Mouse (Mus musculus): Measurements from ENCODE around the gene Smcr8. TPM values are rescaled to one million over a fixed set of nuclear protein-coding genes. Genes with fewer than 3 reads are reported as not detected.
A peak's percentile ranks its signal among the peaks of the same experiment; 100 is the strongest.

Smcr8 gene
- polyA plus RNA-seq, 1 experiment from 2014 or later: 9.8 TPM

GRCm38 (mm10) chr11:60766969-60767368 lies 10.4 kb upstream of the Smcr8 start:
- H3K4me3 ChIP-seq: no peak overlapping the region
- H3K4me1 ChIP-seq: no peaks in the 10 kb centered on the region
- 87% methylated on average over 4 of the region's 4 CpGs for WGBS
- H3K36me3 ChIP-seq: peaks cover 9% of the 10 kb centered on the region; the same call in 1 of the 2 replicates
- no peaks in the 10 kb centered on the region for H3K9me3 ChIP-seq (replicated peaks)
- H3K9ac ChIP-seq: no peak overlapping the region
- no peak overlapping the region for H3K4me2 ChIP-seq (replicated peaks)
- ATAC-seq (ENCODE audit: low FRiP score): no peak
- no peaks in the 10 kb centered on the region for H3K27me3 ChIP-seq
- no peak overlapping the region for H3K27ac ChIP-seq

- no peak overlapping the region for H3K27ac ChIP-seq
- no peaks in the 10 kb centered on the region for H3K27me3 ChIP-seq
- ATAC-seq (ENCODE audit: low FRiP score): no peak
- no peak overlapping the region for H3K4me3 ChIP-seq
- 87% methylated on average over 2 of the region's 2 CpGs for WGBS
- no peak overlapping the region for H3K9ac ChIP-seq
- 0 out of 2 replicates have a peak, but pooled peaks cover 4% of the 10 kb centered on the region for H3K36me3 ChIP-seq
- no peaks in the 10 kb centered on the region for H3K9me3 ChIP-seq (replicated peaks)
- H3K4me1 ChIP-seq: no peaks in the 10 kb centered on the region
- no peak overlapping the region for H3K4me2 ChIP-seq (replicated peaks)
These were observed 8.0 kb upstream of the Smcr8 start for GRCm38 (mm10) chr11:60769322-60769721.

- ATAC-seq (ENCODE audit: low FRiP score): no peak
These were observed 6.5 kb upstream of the Smcr8 start for GRCm38 (mm10) chr11:60770776-60771175.

GRCm38 (mm10) chr11:60772161-60772560 lies 5.2 kb upstream of the Smcr8 start:
- no peak overlapping the region for H3K4me2 ChIP-seq (replicated peaks)
- H3K36me3 ChIP-seq: no peaks in the 10 kb centered on the region
- H3K4me1 ChIP-seq: peaks cover 18% of the 10 kb centered on the region
- H3K27ac ChIP-seq: no peak overlapping the region
- no peaks in the 10 kb centered on the region for H3K27me3 ChIP-seq
- ATAC-seq (ENCODE audit: low FRiP score): no peak
- 87% methylated on average over 4 of the region's 4 CpGs for WGBS
- H3K9me3 ChIP-seq (replicated peaks): no peaks in the 10 kb centered on the region
- H3K4me3 ChIP-seq: no peak overlapping the region
- no peak overlapping the region for H3K9ac ChIP-seq

More at GRCm38 (mm10) chr11:60770776-60771175, 6.5 kb upstream of the Smcr8 start:
- no peaks in the 10 kb centered on the region for H3K9me3 ChIP-seq (replicated peaks)
- H3K4me1 ChIP-seq: peaks cover 11% of the 10 kb centered on the region
- no peak overlapping the region for H3K9ac ChIP-seq
- WGBS: 82% methylated on average over 3 of the region's 3 CpGs
- H3K4me2 ChIP-seq (replicated peaks): no peak overlapping the region
- no peaks in the 10 kb centered on the region for H3K27me3 ChIP-seq
- no peak overlapping the region for H3K4me3 ChIP-seq
- H3K27ac ChIP-seq: no peak overlapping the region
- H3K36me3 ChIP-seq: no peaks in the 10 kb centered on the region

GRCm38 (mm10) chr11:60774158-60774689 lies 3.1 kb upstream of the Smcr8 start:
- Histone ChIP-seq H3K27ac (no peak overlapping the region), H3K9me3 (replicated peaks) (no peaks in the 10 kb centered on the region), H3K4me1 (peaks cover 32% of the 10 kb centered on the region), H3K4me3 (no peak overlapping the region), H3K27me3 (no peaks in the 10 kb centered on the region), H3K9ac (no peak overlapping the region), H3K36me3 (peaks cover 4% of the 10 kb centered on the region), H3K4me2 (replicated peaks) (no peak overlapping the region)
- 88% methylated on average over 3 of the region's 3 CpGs for WGBS
- ATAC-seq (ENCODE audit: low FRiP score): no peak

- 81% methylated on average over 1 of the region's 1 CpGs for WGBS
These were observed 2.5 kb upstream of the Smcr8 start for GRCm38 (mm10) chr11:60774841-60775240.

GRCm38 (mm10) chr11:60775578-60775977 lies 1.7 kb upstream of the Smcr8 start:
- peaks cover 16% of the 10 kb centered on the region for H3K36me3 ChIP-seq
- peaks cover 46% of the 10 kb centered on the region for H3K4me1 ChIP-seq
- peak overlapping the region; percentile 75 for H3K9ac ChIP-seq
- peak overlapping the region; percentile 79 for H3K4me2 ChIP-seq (replicated peaks)
- H3K27me3 ChIP-seq: no peaks in the 10 kb centered on the region
- ATAC-seq (ENCODE audit: low FRiP score): no peak
- no peaks in the 10 kb centered on the region for H3K9me3 ChIP-seq (replicated peaks)
- no peak overlapping the region for H3K27ac ChIP-seq
- peak overlapping the region; percentile 81; the same call in 1 of the 2 replicates for H3K4me3 ChIP-seq
- 72% methylated on average over 6 of the region's 6 CpGs for WGBS

More at GRCm38 (mm10) chr11:60774841-60775240, 2.5 kb upstream of the Smcr8 start:
- Histone ChIP-seq H3K4me2 (replicated peaks) (peak overlapping the region; percentile 79; the same call in 1 of the 2 replicates), H3K9me3 (replicated peaks) (no peaks in the 10 kb centered on the region), H3K9ac (0 out of 2 replicates have a peak overlapping the region, but pooled peaks have one; percentile 75), H3K4me1 (peaks cover 38% of the 10 kb centered on the region), H3K4me3 (no peak overlapping the region), H3K36me3 (peaks cover 10% of the 10 kb centered on the region), H3K27ac (no peak overlapping the region), H3K27me3 (no peaks in the 10 kb centered on the region)
- ATAC-seq (ENCODE audit: low FRiP score): no peak

- peak overlapping the region; percentile 81 for H3K4me3 ChIP-seq
- H3K27me3 ChIP-seq: no peaks in the 10 kb centered on the region
- no peaks in the 10 kb centered on the region for H3K9me3 ChIP-seq (replicated peaks)
- H3K4me2 ChIP-seq (replicated peaks): peak overlapping the region; percentile 79
- H3K9ac ChIP-seq: peak overlapping the region; percentile 75
- WGBS: 8% methylated on average over 17 of the region's 17 CpGs
- peak overlapping the region; percentile 78 for H3K27ac ChIP-seq
- peaks cover 52% of the 10 kb centered on the region for H3K4me1 ChIP-seq
- ATAC-seq (ENCODE audit: low FRiP score): no peak
- H3K36me3 ChIP-seq: peaks cover 16% of the 10 kb centered on the region
These were observed 1.1 kb upstream of the Smcr8 start for GRCm38 (mm10) chr11:60776107-60776828.

- ATAC-seq (ENCODE audit: low FRiP score): no peak
- H3K4me3 ChIP-seq: peak overlapping the region; percentile 81
- no peaks in the 10 kb centered on the region for H3K9me3 ChIP-seq (replicated peaks)
- peaks cover 66% of the 10 kb centered on the region for H3K4me1 ChIP-seq
- H3K9ac ChIP-seq: peak overlapping the region; percentile 75
- H3K27ac ChIP-seq: peak overlapping the region; percentile 78; the same call in 1 of the 2 replicates
- 29% methylated on average over 16 of the region's 16 CpGs for WGBS
- peak overlapping the region; percentile 79 for H3K4me2 ChIP-seq (replicated peaks)
- H3K36me3 ChIP-seq: peaks cover 16% of the 10 kb centered on the region
- no peaks in the 10 kb centered on the region for H3K27me3 ChIP-seq
These were observed 562 bp downstream of the Smcr8 start for GRCm38 (mm10) chr11:60777801-60778370.

- peaks cover 66% of the 10 kb centered on the region for H3K4me1 ChIP-seq
- peak overlapping the region; percentile 28; the same call in 1 of the 2 replicates for H3K9ac ChIP-seq
- no peak for ATAC-seq (ENCODE audit: low FRiP score)
- H3K4me3 ChIP-seq: peak overlapping the region; percentile 10
- H3K4me2 ChIP-seq (replicated peaks): peak overlapping the region; percentile 44
- WGBS: 89% methylated on average over 10 of the region's 10 CpGs
- no peaks in the 10 kb centered on the region for H3K27me3 ChIP-seq
- H3K9me3 ChIP-seq (replicated peaks): no peaks in the 10 kb centered on the region
- H3K27ac ChIP-seq: no peak overlapping the region
- peaks cover 29% of the 10 kb centered on the region for H3K36me3 ChIP-seq
These were observed 2.4 kb downstream of the Smcr8 start for GRCm38 (mm10) chr11:60779673-60780189.

GRCm38 (mm10) chr11:60784179-60784922 lies 7.0 kb downstream of the Smcr8 start:
- ATAC-seq (ENCODE audit: low FRiP score): no peak
- WGBS: 93% methylated on average over 8 of the region's 8 CpGs

GRCm38 (mm10) chr11:60787595-60787994 lies 10.3 kb downstream of the Smcr8 start:
- H3K9me3 ChIP-seq (replicated peaks): no peaks in the 10 kb centered on the region
- ATAC-seq (ENCODE audit: low FRiP score): no peak

More at GRCm38 (mm10) chr11:60784179-60784922, 7.0 kb downstream of the Smcr8 start:
- peaks cover 60% of the 10 kb centered on the region for H3K36me3 ChIP-seq
- no peak overlapping the region for H3K4me3 ChIP-seq
- peaks cover 36% of the 10 kb centered on the region for H3K4me1 ChIP-seq
- H3K9me3 ChIP-seq (replicated peaks): no peaks in the 10 kb centered on the region
- no peak overlapping the region for H3K4me2 ChIP-seq (replicated peaks)
- H3K27ac ChIP-seq: no peak overlapping the region
- H3K9ac ChIP-seq: no peak overlapping the region
- no peaks in the 10 kb centered on the region for H3K27me3 ChIP-seq

More at GRCm38 (mm10) chr11:60787595-60787994, 10.3 kb downstream of the Smcr8 start:
- Histone ChIP-seq H3K27ac (no peak overlapping the region), H3K4me2 (replicated peaks) (no peak overlapping the region), H3K4me1 (peaks cover 4% of the 10 kb centered on the region), H3K9ac (no peak overlapping the region), H3K27me3 (no peaks in the 10 kb centered on the region), H3K36me3 (peaks cover 66% of the 10 kb centered on the region), H3K4me3 (no peak overlapping the region)
- WGBS: 58% methylated on average over 1 of the region's 1 CpGs

All from hindbrain, embryonic 12.5 days (tissue).